Mouse (Mus musculus) embryonic facial prominence, embryonic 12.5 days (tissue): Measurements from ENCODE around the gene Ntng1. TPM values are rescaled to one million over a fixed set of nuclear protein-coding genes. Genes with fewer than 3 reads are reported as not detected.

ENCODE experiments used
- ATAC-seq: fragments of 200-750 bp; cut with Nextera tagmentation; 2 replicates; pipeline ENCODE4 v1.8.0; 2017; ENCODE audit not compliant: insufficient number of reproducible peaks, insufficient read depth, low FRiP score, low TSS enrichment
- H3K27ac ChIP-seq: fragments of 300-500 bp; sonication (generic); 2 replicates; pipeline ENCODE4 v1.5.1; 2016; ENCODE audit warnings: mild to moderate bottlenecking
- H3K27me3 ChIP-seq: fragments of 300-500 bp; sonication (generic); 2 replicates; pipeline ENCODE4 v1.6.1; 2016; ENCODE audit warnings: mild to moderate bottlenecking, moderate library complexity
- H3K36me3 ChIP-seq: fragments of 300-500 bp; sonication (generic); 2 replicates; pipeline ENCODE4 v1.6.1; 2016; ENCODE audit warnings: mild to moderate bottlenecking
- H3K4me1 ChIP-seq: fragments of 300-500 bp; sonication (generic); 2 replicates; pipeline ENCODE4 v1.6.1; 2016
- H3K4me2 ChIP-seq: fragments of 300-500 bp; sonication (generic); replicated peaks from 2 replicates; pipeline ENCODE4 v1.6.1; 2016; ENCODE audit warnings: mild to moderate bottlenecking, moderate library complexity
- H3K4me3 ChIP-seq: fragments of 300-500 bp; sonication (generic); 2 replicates; pipeline ENCODE4 v1.5.1; 2016; ENCODE audit warnings: mild to moderate bottlenecking
- H3K9ac ChIP-seq: fragments of 300-500 bp; sonication (generic); 2 replicates; pipeline ENCODE4 v1.6.1; 2016; ENCODE audit warnings: mild to moderate bottlenecking, moderate library complexity
- H3K9me3 ChIP-seq: fragments of 300-500 bp; sonication (generic); 2 replicates; pipeline ENCODE4 v1.6.1; 2016; ENCODE audit warnings: mild to moderate bottlenecking, moderate library complexity
- WGBS: fragments of 180-500 bp; shearing (Covaris S2); methylation state at CpG from one replicate; pipeline ENCODE4 v1.1.7; 2016; 5-methylcytosine and 5-hydroxymethylcytosine counted together
- polyA plus RNA-seq: library from polyadenylated mRNA; unstranded; fragments of >200 nt; fragmentation: Nextera tagmentation; extraction: Ambion mirVana; gene quantifications from 2 replicates; pipeline ENCODE4 v1.2.1, GENCODE M21; 2016

Ntng1 gene
- polyA plus RNA-seq, 1 experiment from 2014 or later, result 6.0 TPM

DNA sequence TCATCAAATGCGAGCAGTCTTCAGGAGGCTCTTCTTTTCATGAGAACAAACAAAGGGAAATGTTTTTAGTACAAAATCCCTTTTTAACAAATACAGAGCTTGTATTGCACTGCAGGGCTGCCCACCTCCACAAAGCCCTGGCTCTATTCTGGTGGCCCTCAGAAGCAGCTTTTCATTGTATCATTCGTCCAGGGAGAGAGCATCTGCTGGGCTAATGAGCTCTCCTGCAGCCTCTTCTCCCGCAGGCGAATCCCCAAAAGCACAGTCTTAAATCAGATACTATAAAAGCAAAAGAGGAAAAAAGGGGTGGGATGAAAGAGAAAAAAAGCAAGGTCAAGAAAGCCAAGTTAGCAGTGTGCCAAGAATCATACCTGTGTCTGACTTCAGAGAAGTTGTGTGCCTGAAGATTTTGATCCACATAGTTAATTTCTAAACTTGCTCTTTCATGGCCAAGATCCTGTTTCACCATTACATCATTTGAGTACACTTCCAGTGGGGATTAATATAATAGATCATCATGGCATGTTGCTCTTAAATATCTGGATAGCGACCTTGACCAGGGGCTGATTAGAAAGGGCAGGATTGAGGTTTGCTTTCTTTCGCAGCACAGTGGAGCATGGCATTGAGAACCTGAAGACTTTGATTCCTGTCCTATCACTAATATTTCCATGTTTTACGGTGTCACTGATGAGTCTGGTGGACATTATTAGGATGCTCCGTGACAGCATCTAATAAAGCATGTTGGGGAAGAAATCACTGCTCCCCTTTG lies 225.7 kb downstream of the Ntng1 start:
- H3K9me3 ChIP-seq, result no peaks in the 10 kb centered on the region
- no peaks in the 10 kb centered on the region for H3K27me3 ChIP-seq
- H3K27ac ChIP-seq, result no peak overlapping the region
- WGBS, result 46% methylated on average over 8 of the region's 8 CpGs
- H3K36me3 ChIP-seq, result no peaks in the 10 kb centered on the region
- no peak overlapping the region for H3K9ac ChIP-seq
- peaks cover 18% of the 10 kb centered on the region for H3K4me1 ChIP-seq
- no peak overlapping the region for H3K4me2 ChIP-seq
- ATAC-seq, result no peak
- no peak overlapping the region for H3K4me3 ChIP-seq

- WGBS, result 26% methylated on average over 4 of the region's 4 CpGs
- no peak for ATAC-seq
- no peaks in the 10 kb centered on the region for H3K27me3 ChIP-seq
These were observed 226.7 kb downstream of the Ntng1 start for GRCm38 (mm10) chr3:109917077-109917476.

GRCm38 (mm10) chr3:109914226-109914625 lies 229.6 kb downstream of the Ntng1 start:
- no peak overlapping the region for H3K4me2 ChIP-seq
- no peak overlapping the region for H3K9ac ChIP-seq
- no peak overlapping the region for H3K27ac ChIP-seq
- H3K4me1 ChIP-seq, result peaks cover 16% of the 10 kb centered on the region
- WGBS, result 92% methylated on average over 5 of the region's 5 CpGs
- H3K4me3 ChIP-seq, result no peak overlapping the region
- H3K36me3 ChIP-seq, result no peaks in the 10 kb centered on the region
- no peaks in the 10 kb centered on the region for H3K27me3 ChIP-seq
- no peaks in the 10 kb centered on the region for H3K9me3 ChIP-seq
- ATAC-seq, result no peak

More at GRCm38 (mm10) chr3:109917077-109917476, 226.7 kb downstream of the Ntng1 start:
- H3K9ac ChIP-seq, result no peak overlapping the region
- no peak overlapping the region for H3K4me2 ChIP-seq
- H3K9me3 ChIP-seq, result no peaks in the 10 kb centered on the region
- no peaks in the 10 kb centered on the region for H3K36me3 ChIP-seq
- H3K4me3 ChIP-seq, result no peak overlapping the region
- no peak overlapping the region for H3K27ac ChIP-seq
- peaks cover 18% of the 10 kb centered on the region for H3K4me1 ChIP-seq

DNA sequence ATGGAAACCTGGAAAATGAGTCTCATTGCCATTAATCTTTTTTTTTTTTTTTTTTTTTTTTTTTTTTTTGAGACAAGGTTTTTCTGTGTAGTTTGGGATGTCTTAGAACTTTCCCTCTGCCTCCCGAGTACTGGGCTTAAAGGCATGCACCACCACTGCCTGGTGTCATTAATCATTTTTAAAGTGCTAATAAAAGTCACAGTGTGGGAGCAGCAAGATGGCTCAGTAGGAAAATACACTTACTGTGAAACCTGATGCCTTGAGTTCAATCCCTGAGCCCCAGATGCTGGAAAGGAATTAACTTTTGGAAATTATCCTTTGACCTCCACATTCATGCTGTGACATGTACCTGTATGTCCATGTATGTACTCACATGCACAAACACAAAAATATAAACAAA lies 253.2 kb downstream of the Ntng1 start:
- no peaks in the 10 kb centered on the region for H3K9me3 ChIP-seq
- ATAC-seq, result no peak
- H3K4me3 ChIP-seq, result no peak overlapping the region
- WGBS, result 32% methylated on average over 1 of the region's 1 CpGs
- no peaks in the 10 kb centered on the region for H3K4me1 ChIP-seq
- H3K27me3 ChIP-seq, result no peaks in the 10 kb centered on the region
- no peaks in the 10 kb centered on the region for H3K36me3 ChIP-seq
- H3K9ac ChIP-seq, result no peak overlapping the region
- H3K27ac ChIP-seq, result no peak overlapping the region
- no peak overlapping the region for H3K4me2 ChIP-seq

- no peaks in the 10 kb centered on the region for H3K27me3 ChIP-seq
- H3K9ac ChIP-seq, result no peak overlapping the region
- no peak overlapping the region for H3K4me2 ChIP-seq
- WGBS, result 68% methylated on average over 4 of the region's 4 CpGs
- H3K27ac ChIP-seq, result no peak overlapping the region
- H3K36me3 ChIP-seq, result no peaks in the 10 kb centered on the region
- H3K4me1 ChIP-seq, result no peaks in the 10 kb centered on the region
- no peak overlapping the region for H3K4me3 ChIP-seq
- no peaks in the 10 kb centered on the region for H3K9me3 ChIP-seq
- ATAC-seq, result 0 out of 2 replicates have a peak, but pooled peaks have one; percentile 56
These were observed 258.1 kb downstream of the Ntng1 start for GRCm38 (mm10) chr3:109885672-109886071.

DNA sequence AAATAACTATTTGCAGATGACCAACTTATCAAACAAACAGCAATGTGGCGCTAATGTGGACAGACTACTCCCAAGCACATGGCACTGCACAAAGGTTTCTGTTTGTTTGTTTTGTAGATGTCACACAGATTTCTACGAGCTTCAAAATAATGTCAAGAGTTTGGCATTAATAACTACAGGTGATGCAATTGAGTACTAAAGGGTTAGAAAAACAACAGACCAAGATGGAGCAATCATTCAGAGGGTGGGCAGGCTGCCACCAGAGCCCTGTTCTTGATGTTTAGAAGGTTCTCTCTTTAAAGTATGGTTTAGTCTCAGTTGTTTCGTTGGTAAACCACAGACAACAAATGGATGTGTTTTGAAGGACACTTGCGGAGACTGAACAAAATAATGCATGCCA lies 264.8 kb downstream of the Ntng1 start:
- Histone ChIP-seq H3K9me3 (no peaks in the 10 kb centered on the region), H3K9ac (no peak overlapping the region), H3K4me2 (no peak overlapping the region), H3K27me3 (no peaks in the 10 kb centered on the region), H3K4me1 (no peaks in the 10 kb centered on the region), H3K36me3 (no peaks in the 10 kb centered on the region), H3K4me3 (no peak overlapping the region), H3K27ac (no peak overlapping the region)
- no peak for ATAC-seq
- 61% methylated on average over 4 of the region's 4 CpGs for WGBS

- ATAC-seq, result no peak
- no peaks in the 10 kb centered on the region for H3K36me3 ChIP-seq
These were observed 271.8 kb downstream of the Ntng1 start for GRCm38 (mm10) chr3:109871986-109872385.

DNA sequence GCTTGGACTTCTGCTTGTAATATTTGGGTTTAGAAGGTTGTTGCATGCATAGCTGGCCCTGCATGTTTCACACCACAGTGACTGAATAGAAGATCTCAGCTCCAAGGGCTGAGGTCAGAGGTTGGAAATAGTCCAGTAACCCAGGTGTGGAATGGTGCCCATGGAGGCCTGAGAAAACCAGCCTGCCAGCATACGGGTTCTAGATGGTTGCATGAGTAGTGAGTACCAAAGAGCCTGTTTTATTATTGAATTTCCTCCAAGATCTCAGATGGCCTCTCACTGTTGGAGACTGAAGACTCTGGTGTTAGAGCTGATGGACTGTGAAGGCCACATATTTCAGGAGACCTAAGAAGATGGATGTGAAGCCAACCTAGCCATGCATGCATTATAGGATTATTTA lies 285.5 kb downstream of the Ntng1 start:
- Histone ChIP-seq H3K27ac (no peak overlapping the region), H3K4me1 (no peaks in the 10 kb centered on the region), H3K4me2 (no peak overlapping the region), H3K36me3 (no peaks in the 10 kb centered on the region), H3K9ac (no peak overlapping the region), H3K4me3 (no peak overlapping the region), H3K27me3 (no peaks in the 10 kb centered on the region), H3K9me3 (no peaks in the 10 kb centered on the region)
- ATAC-seq, result no peak
- 84% methylated on average over 1 of the region's 1 CpGs for WGBS

More at GRCm38 (mm10) chr3:109871986-109872385, 271.8 kb downstream of the Ntng1 start:
- H3K4me1 ChIP-seq, result no peaks in the 10 kb centered on the region
- H3K9me3 ChIP-seq, result no peaks in the 10 kb centered on the region
- no peak overlapping the region for H3K27ac ChIP-seq
- 94% methylated on average over 17 of the region's 17 CpGs for WGBS
- no peaks in the 10 kb centered on the region for H3K27me3 ChIP-seq
- H3K4me3 ChIP-seq, result no peak overlapping the region
- H3K4me2 ChIP-seq, result no peak overlapping the region
- H3K9ac ChIP-seq, result no peak overlapping the region

GRCm38 (mm10) chr3:109854449-109855155 lies 289.2 kb downstream of the Ntng1 start:
- Histone ChIP-seq H3K27me3 (no peaks in the 10 kb centered on the region), H3K4me1 (no peaks in the 10 kb centered on the region), H3K9me3 (no peaks in the 10 kb centered on the region), H3K27ac (no peak overlapping the region), H3K4me2 (no peak overlapping the region), H3K9ac (no peak overlapping the region), H3K4me3 (no peak overlapping the region), H3K36me3 (no peaks in the 10 kb centered on the region)
- ATAC-seq, result no peak
- 85% methylated on average over 9 of the region's 9 CpGs for WGBS

DNA sequence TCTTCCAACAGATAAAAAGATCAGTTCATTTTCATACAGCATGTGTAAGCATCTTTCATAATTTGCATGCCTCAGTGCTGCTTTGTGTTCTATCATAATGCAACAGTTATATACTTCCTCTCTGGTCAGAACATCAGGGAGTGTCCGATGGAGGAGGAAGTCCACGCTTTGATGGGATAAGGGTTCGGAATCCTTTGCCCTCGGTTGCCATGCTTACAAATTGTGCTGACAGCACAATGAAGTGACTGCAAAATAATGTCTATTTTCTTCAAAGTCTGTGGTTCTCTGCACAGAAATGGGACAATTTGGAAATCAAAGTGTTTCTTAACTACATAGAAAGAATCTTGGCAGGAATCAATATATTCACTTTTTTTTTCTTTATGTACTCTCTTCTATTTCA lies 297.2 kb downstream of the Ntng1 start:
- H3K4me3 ChIP-seq, result no peak overlapping the region
- no peak for ATAC-seq
- H3K9me3 ChIP-seq, result no peaks in the 10 kb centered on the region
- WGBS, result 86% methylated on average over 4 of the region's 4 CpGs
- no peaks in the 10 kb centered on the region for H3K27me3 ChIP-seq
- H3K4me2 ChIP-seq, result no peak overlapping the region
- H3K4me1 ChIP-seq, result no peaks in the 10 kb centered on the region
- H3K27ac ChIP-seq, result no peak overlapping the region
- H3K36me3 ChIP-seq, result no peaks in the 10 kb centered on the region
- no peak overlapping the region for H3K9ac ChIP-seq

DNA sequence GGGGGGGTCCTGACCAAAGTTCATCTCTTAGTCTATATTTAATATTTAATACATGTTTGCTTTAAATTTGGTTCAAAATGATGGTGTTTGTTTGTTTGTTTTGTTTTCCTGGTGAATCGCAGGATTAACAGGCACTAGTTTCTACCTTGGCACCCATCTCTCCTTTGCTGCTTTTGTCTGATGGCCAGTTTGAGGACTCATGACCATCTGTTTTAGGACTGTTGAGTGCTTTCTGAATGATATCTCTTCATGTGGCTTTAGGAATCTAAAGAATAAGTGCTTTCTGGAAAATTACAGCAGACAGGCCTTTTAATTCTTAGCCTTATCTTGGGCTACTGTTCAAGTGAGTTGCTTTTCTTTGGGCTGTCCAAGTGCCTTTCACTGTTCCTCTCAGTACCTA lies 318.0 kb downstream of the Ntng1 start:
- Histone ChIP-seq H3K27ac (no peak overlapping the region), H3K4me2 (no peak overlapping the region), H3K4me3 (no peak overlapping the region), H3K27me3 (no peaks in the 10 kb centered on the region), H3K4me1 (no peaks in the 10 kb centered on the region), H3K36me3 (no peaks in the 10 kb centered on the region), H3K9ac (no peak overlapping the region), H3K9me3 (no peaks in the 10 kb centered on the region)
- ATAC-seq, result no peak
- 89% methylated on average over 1 of the region's 1 CpGs for WGBS

GRCm38 (mm10) chr3:109822803-109823474 lies 320.9 kb downstream of the Ntng1 start:
- Histone ChIP-seq H3K9me3 (no peaks in the 10 kb centered on the region), H3K36me3 (no peaks in the 10 kb centered on the region), H3K4me3 (no peak overlapping the region), H3K27ac (no peak overlapping the region), H3K4me1 (no peaks in the 10 kb centered on the region), H3K9ac (no peak overlapping the region), H3K4me2 (no peak overlapping the region), H3K27me3 (no peaks in the 10 kb centered on the region)
- WGBS, result 85% methylated on average over 2 of the region's 2 CpGs
- no peak for ATAC-seq
